Mouse (Mus musculus): Measurements from ENCODE around the gene Zmynd10.

DNA sequence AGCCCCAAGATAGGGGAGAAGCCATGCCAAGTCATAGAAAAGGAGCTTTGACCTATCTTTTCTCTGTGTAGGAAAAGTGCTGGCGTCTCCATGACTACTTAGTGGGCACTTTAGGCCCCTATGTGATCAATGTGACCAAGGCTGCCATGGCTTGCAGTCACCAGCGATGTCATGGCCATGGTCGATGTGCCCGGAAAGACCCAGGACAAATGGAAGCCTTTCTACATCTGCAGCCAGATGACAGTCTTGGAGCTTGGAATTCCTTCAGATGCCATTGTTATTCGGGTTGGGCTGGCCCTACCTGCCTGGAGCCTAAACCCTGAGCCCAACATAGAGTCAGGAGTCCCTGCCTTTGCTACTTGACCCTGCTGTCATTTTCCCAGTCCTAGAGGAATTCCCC, 39.4 kb downstream of the Zmynd10 start:
- TF ChIP-seq CTCF (IDR thresholded peaks at IDR 0.05; ENCODE audit: low read depth, low read length) (no peak), GATA2 (IDR thresholded peaks at IDR 0.05; ENCODE audit: borderline replicate concordance, low read depth, low read length) (no peak), POLR2AphosphoS5 (IDR thresholded peaks at IDR 0.05; ENCODE audit: insufficient replicate concordance, low read depth, low read length) (no peak)
